Mouse (Mus musculus) lung, postnatal 0 days (tissue): ENCODE measurements around the gene Zfp184.

Experiments used
- CTCF ChIP-seq: IDR thresholded peaks from 2 replicates; pipeline ENCODE4 v1.5.1; 2016; ENCODE audit warnings: antibody characterized with exemption, mild to moderate bottlenecking
- EP300 ChIP-seq: IDR thresholded peaks from 2 replicates; pipeline ENCODE4 v1.6.1; 2016; ENCODE audit warnings: antibody characterized with exemption, mild to moderate bottlenecking, control low read depth

DNA sequence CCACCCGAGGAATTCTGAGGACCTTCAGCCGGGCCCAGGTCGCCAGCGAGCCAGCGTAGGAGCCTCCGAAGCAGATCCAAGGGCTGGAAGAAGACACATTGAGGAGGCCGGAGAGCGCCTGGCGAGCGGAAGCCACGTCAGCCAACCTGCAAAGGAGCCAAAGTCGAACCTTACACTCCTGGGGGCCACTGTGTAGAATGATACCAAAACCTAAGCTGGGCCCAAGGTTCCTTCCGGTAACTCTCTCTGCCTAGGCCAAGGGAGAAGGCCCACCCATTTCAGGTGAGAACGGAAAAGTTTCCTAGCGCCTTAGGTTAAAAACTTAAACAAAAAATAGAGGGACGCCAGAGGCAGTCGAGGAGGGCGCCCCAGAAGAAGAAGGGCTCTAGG is 62.2 kb downstream of the Zfp184 start:
- TF ChIP-seq CTCF (no peak), EP300 (no peak)
